Mouse (Mus musculus) telencephalon, adult 2 months (tissue): ENCODE results near the gene Tmem200a.

Source experiments
- DNase-seq: peaks from one replicate; pipeline ENCODE4 v3.0.0-alpha.2; 2011; ENCODE audit warnings: low read depth, low spot score

Gene Tmem200a

GRCm38 (mm10) chr10:25887225-25887624 lies 191.6 kb downstream of the Tmem200a start:
- DNase-seq: no peak

GRCm38 (mm10) chr10:25884512-25884911 lies 194.3 kb downstream of the Tmem200a start:
- no peak for DNase-seq

- DNase-seq: no peak
Measured at GRCm38 (mm10) chr10:25877731-25878130, 201.1 kb downstream of the Tmem200a start.

DNA sequence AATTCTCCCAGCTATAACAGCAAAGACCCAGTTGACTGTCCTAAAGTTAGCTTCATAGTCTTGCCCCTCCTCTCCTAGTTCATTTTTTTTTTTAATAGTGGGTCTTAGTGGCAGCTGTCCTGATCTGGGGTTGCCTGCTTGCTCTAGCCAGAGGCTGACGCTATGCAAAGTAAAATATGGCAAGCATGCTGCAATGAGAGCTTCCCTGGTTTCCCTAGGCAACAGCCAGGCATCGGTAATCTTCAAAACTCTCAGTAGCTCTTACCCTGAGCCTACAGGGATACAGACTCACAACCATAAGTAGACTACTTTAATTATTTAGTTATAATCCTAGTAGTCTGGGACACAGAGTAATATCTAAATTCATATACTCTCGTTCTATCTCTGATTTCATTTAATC lies 202.0 kb downstream of the Tmem200a start:
- DNase-seq: no peak

DNA sequence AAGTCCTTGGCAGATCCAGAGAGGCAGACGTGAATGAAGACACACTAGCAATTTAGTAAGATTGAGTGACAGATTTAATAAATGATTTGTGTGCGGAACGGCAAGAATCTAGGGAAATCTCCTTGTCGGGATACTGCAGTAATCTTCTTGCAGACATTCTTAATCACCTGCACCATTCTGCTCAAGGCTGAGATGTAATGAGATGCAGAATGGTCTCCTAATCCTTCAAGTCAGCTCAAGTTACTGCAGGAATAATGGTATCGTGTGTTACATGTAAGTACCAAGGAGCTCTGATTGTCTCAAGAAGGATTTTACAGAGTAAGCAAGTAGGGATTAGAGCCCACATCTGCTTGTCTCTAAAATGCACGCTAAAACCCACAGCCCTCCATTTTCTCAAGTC lies 210.1 kb downstream of the Tmem200a start:
- DNase-seq: no peak
